Mouse (Mus musculus): Measurements from ENCODE around the gene Triml2. TPM values are rescaled to one million over a fixed set of nuclear protein-coding genes. Genes with fewer than 3 reads are reported as not detected.

Triml2 gene
- total RNA-seq (2015) (not detected in 2 replicates), total RNA-seq (2017) (not detected in 2 replicates)

- no peak for ATAC-seq (ENCODE audit: poor library complexity, severe bottlenecking)
Observed at GRCm38 (mm10) chr8:43180054-43180690, at the start of gene Triml2. Gene Triml2 (plus strand): TSS chr8:43180541.

- ATAC-seq (ENCODE audit: poor library complexity, severe bottlenecking) = no peak
Observed at GRCm38 (mm10) chr8:43141386-43141785, 39.0 kb upstream of the Triml2 start, which contains the start of gene Triml1. Gene Triml1 (minus strand): TSS chr8:43141486.

- ATAC-seq (ENCODE audit: poor library complexity, severe bottlenecking) = no peak
Observed at GRCm38 (mm10) chr8:43149307-43149706, 31.0 kb upstream of the Triml2 start.

- ATAC-seq (ENCODE audit: poor library complexity, severe bottlenecking) = no peak
Observed at GRCm38 (mm10) chr8:43163255-43163654, 17.1 kb upstream of the Triml2 start.

GRCm38 (mm10) chr8:43164453-43164852, 15.9 kb upstream of the Triml2 start:
- ATAC-seq (ENCODE audit: poor library complexity, severe bottlenecking) = no peak

- ATAC-seq (ENCODE audit: poor library complexity, severe bottlenecking) = no peak
Observed at GRCm38 (mm10) chr8:43168083-43168482, 12.3 kb upstream of the Triml2 start.

- no peak for ATAC-seq (ENCODE audit: poor library complexity, severe bottlenecking)
Observed at GRCm38 (mm10) chr8:43169249-43169755, 11.0 kb upstream of the Triml2 start.

- no peak for ATAC-seq (ENCODE audit: poor library complexity, severe bottlenecking)
Observed at GRCm38 (mm10) chr8:43176766-43177486, 3.4 kb upstream of the Triml2 start.

GRCm38 (mm10) chr8:43178263-43178662, 2.1 kb upstream of the Triml2 start:
- no peak for ATAC-seq (ENCODE audit: poor library complexity, severe bottlenecking)

- ATAC-seq (ENCODE audit: poor library complexity, severe bottlenecking) = no peak
Observed at GRCm38 (mm10) chr8:43179189-43179588, 1.2 kb upstream of the Triml2 start.

- no peak for ATAC-seq (ENCODE audit: poor library complexity, severe bottlenecking)
Observed at GRCm38 (mm10) chr8:43182281-43182680, 1.9 kb downstream of the Triml2 start.

GRCm38 (mm10) chr8:43215554-43215953, 35.2 kb downstream of the Triml2 start:
- ATAC-seq (ENCODE audit: poor library complexity, severe bottlenecking) = no peak

- ATAC-seq (ENCODE audit: poor library complexity, severe bottlenecking) = no peak
Observed at GRCm38 (mm10) chr8:43243326-43243725, 63.0 kb downstream of the Triml2 start.

Other genes with a start within 250 kb of the Triml2 start
- gene Triml1, start 39.1 kb upstream of the Triml2 start, total RNA-seq (2015) = not detected in 2 replicates
- not detected in 2 replicates for gene Triml1, start 39.1 kb upstream of the Triml2 start, total RNA-seq (2017)
- gene Zfp42, start 126.4 kb downstream of the Triml2 start, total RNA-seq (2015) = not detected in 2 replicates
- not detected in 2 replicates for gene Zfp42, start 126.4 kb downstream of the Triml2 start, total RNA-seq (2017)

Measured in megakaryocyte, adult 5-6 weeks (primary cell).